Mouse (Mus musculus) liver, adult 2 months (tissue): Measurements from ENCODE around the gene Susd3.

Source experiments
- CTCF ChIP-seq: fragments of 200-500 bp; IDR thresholded peaks from 2 replicates; pipeline ENCODE4 v1.5.1; 2011; ENCODE audit warnings: low read depth, low read length, control low read depth
- POLR2A ChIP-seq: fragments of 200-500 bp; IDR thresholded peaks from 2 replicates; pipeline ENCODE4 v1.6.1; 2011; ENCODE audit warnings: low read length, control low read depth; ENCODE audit not compliant: insufficient read depth; ENCODE audit errors: extremely low read depth

GRCm38 (mm10) chr13:49188966-49189360 is 59.5 kb downstream of the Susd3 start:
- TF ChIP-seq CTCF (no peak), POLR2A (0 out of 2 replicates have a peak, but pooled peaks have one; percentile 21)
